ENCODE assay signal across 7 mouse cellular contexts in genomic region chr12:80518393-80518756, GRCm38 (mm10). TPM values are rescaled to one million over a fixed set of nuclear protein-coding genes. Genes with fewer than 3 reads are reported as not detected.
A peak's percentile ranks its signal among the peaks of the same experiment; 100 is the strongest.
DNase-seq lines count a peak whose midpoint lies in the region; ATAC-seq and TF ChIP-seq lines count a peak whose summit lies in the region.

No protein-coding gene starts in this region.

- H3K4me2 ChIP-seq in lung, postnatal 0 days (replicated peaks; ENCODE audit: low read depth, low read length) = peak overlapping the region; percentile 76
- peak overlapping the region; percentile 76 for H3K4me2 ChIP-seq in forebrain, embryonic 16.5 days (ENCODE audit: low read length)
- peak overlapping the region; percentile 64 for H3K4me2 ChIP-seq in liver, postnatal 0 days (ENCODE audit: low read depth, low read length)

- H3K9ac ChIP-seq in lung, postnatal 0 days (replicated peaks; ENCODE audit: low read depth) = no peak overlapping the region
- H3K9ac ChIP-seq in forebrain, embryonic 16.5 days (replicated peaks; ENCODE audit: low read depth, low read length) = peak overlapping the region; percentile 79
- H3K9ac ChIP-seq in liver, postnatal 0 days (replicated peaks) = no peak overlapping the region

- TF ChIP-seq POLR2A in lung, adult 2 months (IDR thresholded peaks at IDR 0.05; ENCODE audit: borderline replicate concordance, extremely low read depth, low read depth, low read length) = no peak

- H3K4me1 ChIP-seq in lung, postnatal 0 days (ENCODE audit: insufficient read depth, low read depth, low read length) = peaks cover 13% of the 10 kb centered on the region
- no peaks in the 10 kb centered on the region for H3K4me1 ChIP-seq in lung, adult 2 months (ENCODE audit: control insufficient read depth, insufficient read depth, low read length)
- H3K4me1 ChIP-seq in forebrain, embryonic 16.5 days (replicated peaks; ENCODE audit: control insufficient read depth, insufficient read depth, low read length) = peaks cover 15% of the 10 kb centered on the region
- H3K4me1 ChIP-seq in liver, postnatal 0 days (ENCODE audit: insufficient read depth) = peaks cover 7% of the 10 kb centered on the region

- no peak overlapping the region for H3K27ac ChIP-seq in lung, postnatal 0 days (ENCODE audit: low read length)
- 0 out of 2 replicates have a peak overlapping the region, but pooled peaks have one; percentile 6 for H3K27ac ChIP-seq in forebrain, embryonic 16.5 days (ENCODE audit: low read length)
- no peak overlapping the region for H3K27ac ChIP-seq in liver, postnatal 0 days (ENCODE audit: low read depth)

- H3K36me3 ChIP-seq in lung, postnatal 0 days (ENCODE audit: insufficient read depth, low read length) = no peaks in the 10 kb centered on the region
- no peaks in the 10 kb centered on the region for H3K36me3 ChIP-seq in forebrain, embryonic 16.5 days (ENCODE audit: control insufficient read depth, insufficient read depth)
- H3K36me3 ChIP-seq in liver, postnatal 0 days (replicated peaks; ENCODE audit: insufficient read depth, low read length) = no peaks in the 10 kb centered on the region

- no peak for TF ChIP-seq CTCF in lung, postnatal 0 days (IDR thresholded peaks at IDR 0.05)
- no peak for TF ChIP-seq CTCF in lung, adult 2 months (IDR thresholded peaks at IDR 0.05; ENCODE audit: insufficient read depth, low read length)
- TF ChIP-seq CTCF in liver, postnatal 0 days (IDR thresholded peaks at IDR 0.05; ENCODE audit: low read depth) = no peak

- WGBS in lung, postnatal 0 days = under 1% methylated on average over 24 of the region's 25 CpGs
- under 1% methylated on average over 25 of the region's 25 CpGs for WGBS in lung, adult 2 months
- under 1% methylated on average over 25 of the region's 25 CpGs for WGBS in forebrain, embryonic 16.5 days
- under 1% methylated on average over 25 of the region's 25 CpGs for WGBS in liver, postnatal 0 days (ENCODE audit: insufficient replicate concordance)

- DNase-seq in lung, postnatal 0 days (ENCODE audit: low spot score) = no peak
- no peak for DNase-seq in lung, adult 2 months
- no peak for DNase-seq in liver, postnatal 0 days
- DNase-seq in Muller cell, postnatal 12 days (ENCODE audit: inconsistent ontology term) = no peak

- H3K4me3 ChIP-seq in lung, postnatal 0 days (ENCODE audit: low read depth, low read length) = peak overlapping the region; percentile 47
- H3K4me3 ChIP-seq in lung, adult 2 months (replicated peaks; ENCODE audit: extremely low read depth, low read depth, low read length) = no peak overlapping the region
- H3K4me3 ChIP-seq in forebrain, embryonic 16.5 days (replicated peaks; ENCODE audit: low read length) = peak overlapping the region; percentile 87
- peak overlapping the region; percentile 33 for H3K4me3 ChIP-seq in liver, postnatal 0 days (ENCODE audit: low read depth, low read length)

- H3K27me3 ChIP-seq in lung, postnatal 0 days (replicated peaks; ENCODE audit: insufficient read depth, low read length) = peaks cover 41% of the 10 kb centered on the region
- H3K27me3 ChIP-seq in forebrain, embryonic 16.5 days (replicated peaks; ENCODE audit: control insufficient read depth, insufficient read depth, low read length) = no peaks in the 10 kb centered on the region
- H3K27me3 ChIP-seq in liver, postnatal 0 days (ENCODE audit: insufficient read depth, low read length) = peaks cover 73% of the 10 kb centered on the region

- no peak for TF ChIP-seq EP300 in lung, postnatal 0 days (IDR thresholded peaks at IDR 0.05)
- no peak for TF ChIP-seq EP300 in liver, postnatal 0 days (IDR thresholded peaks at IDR 0.05; ENCODE audit: low read depth)

- peak; percentile 13; the same call in 1 of the 2 replicates for ATAC-seq in lung, postnatal 0 days
- 0 out of 2 replicates have a peak, but pooled peaks have one; percentile 18 for ATAC-seq in common myeloid progenitor, adult 5-6 weeks (replicated peaks; ENCODE audit: low read depth, poor library complexity, severe bottlenecking)
- no peak; the same call in none of the 2 replicates for ATAC-seq in forebrain, embryonic 16.5 days
- ATAC-seq in liver, postnatal 0 days = no peak
- no peak for ATAC-seq in erythroid progenitor cell, adult 5-6 weeks (replicated peaks; ENCODE audit: low FRiP score, poor library complexity, severe bottlenecking)

- no peaks in the 10 kb centered on the region for H3K9me3 ChIP-seq in lung, postnatal 0 days (ENCODE audit: low read length)
- H3K9me3 ChIP-seq in forebrain, embryonic 16.5 days (ENCODE audit: control insufficient read depth, low read length) = no peaks in the 10 kb centered on the region
- no peaks in the 10 kb centered on the region for H3K9me3 ChIP-seq in liver, postnatal 0 days (ENCODE audit: low read length)

RNA-seq across cellular contexts. Expression of gene Galnt16, which starts 0.3 kb away (rescaled TPM):
- polyA plus RNA-seq in lung, postnatal 0 days (2015; fragmentation: Nextera tagmentation; extraction: Ambion mirVana) = 5.5 and 5.6 TPM in 2 replicates
- 2.6 and 2.7 TPM in 2 replicates for polyA plus RNA-seq in lung, adult 2 months (2012; rRNA removed)
- not detected in 2 replicates for total RNA-seq in common myeloid progenitor, adult 5-6 weeks (2017)
- 22.4 and 28.5 TPM in 2 replicates for polyA plus RNA-seq in forebrain, embryonic 16.5 days (2015; fragmentation: Nextera tagmentation; extraction: Ambion mirVana)
- polyA plus RNA-seq in liver, postnatal 0 days (2015; fragmentation: Nextera tagmentation; extraction: Ambion mirVana) = 0.09 and 0.15 TPM in 2 replicates
- not detected in 2 replicates for total RNA-seq in erythroid progenitor cell, adult 5-6 weeks (2015; ENCODE audit: low replicate concordance)
- not detected in 2 replicates for total RNA-seq in erythroid progenitor cell, adult 5-6 weeks (2017; ENCODE audit: low replicate concordance)

RNA-seq across cellular contexts. Expression of gene Exd2, which starts 55.5 kb away (rescaled TPM):
- polyA plus RNA-seq in lung, postnatal 0 days (2015; fragmentation: Nextera tagmentation; extraction: Ambion mirVana) = 10.6 and 14.1 TPM in 2 replicates
- polyA plus RNA-seq in lung, adult 2 months (2012; rRNA removed) = 10.9 and 15.3 TPM in 2 replicates
- 11.9 and 17.7 TPM in 2 replicates for total RNA-seq in common myeloid progenitor, adult 5-6 weeks (2017)
- polyA plus RNA-seq in forebrain, embryonic 16.5 days (2015; fragmentation: Nextera tagmentation; extraction: Ambion mirVana) = 59.3 and 71.0 TPM in 2 replicates
- 3.4 and 3.6 TPM in 2 replicates for polyA plus RNA-seq in liver, postnatal 0 days (2015; fragmentation: Nextera tagmentation; extraction: Ambion mirVana)
- total RNA-seq in erythroid progenitor cell, adult 5-6 weeks (2015; ENCODE audit: low replicate concordance) = 2.2 and 9.6 TPM in 2 replicates
- total RNA-seq in erythroid progenitor cell, adult 5-6 weeks (2017; ENCODE audit: low replicate concordance) = 0.77 and 21.9 TPM in 2 replicates

Comparison
In these comparisons a context has a peak if more than half of its experiments do, and no peak if none do; other contexts are left out.
1. ATAC-seq: peak in lung, postnatal 0 days (single experiment) and common myeloid progenitor, adult 5-6 weeks (single experiment); none in forebrain, embryonic 16.5 days (single experiment), liver, postnatal 0 days (single experiment) and erythroid progenitor cell, adult 5-6 weeks (single experiment).
2. Peak in every context shown above with its lines, with median percentiles within 50 percentile points of each other: H3K4me2 ChIP-seq.